Mouse (Mus musculus): ENCODE results near the gene Kdm1b.

Kdm1b gene

DNA sequence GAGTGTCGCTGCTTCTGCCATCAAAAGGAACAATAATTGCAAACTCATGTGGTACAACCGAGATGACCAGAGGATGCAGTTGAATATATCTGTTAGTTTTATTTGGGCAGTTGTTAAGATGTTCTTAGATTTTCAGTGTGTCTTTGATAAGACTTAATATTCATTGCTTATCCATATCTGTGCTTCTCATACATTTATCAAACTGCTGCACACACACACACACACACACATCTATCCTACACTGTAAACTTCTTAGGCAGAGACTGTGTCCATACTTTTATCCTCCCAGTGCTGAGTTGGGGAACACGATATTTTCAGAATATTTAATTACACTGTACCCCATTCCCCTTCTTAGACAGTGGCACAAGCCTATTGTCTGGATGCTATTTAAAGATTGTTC is 67.9 kb downstream of the Kdm1b start:
- no peak for DNase-seq

DNA sequence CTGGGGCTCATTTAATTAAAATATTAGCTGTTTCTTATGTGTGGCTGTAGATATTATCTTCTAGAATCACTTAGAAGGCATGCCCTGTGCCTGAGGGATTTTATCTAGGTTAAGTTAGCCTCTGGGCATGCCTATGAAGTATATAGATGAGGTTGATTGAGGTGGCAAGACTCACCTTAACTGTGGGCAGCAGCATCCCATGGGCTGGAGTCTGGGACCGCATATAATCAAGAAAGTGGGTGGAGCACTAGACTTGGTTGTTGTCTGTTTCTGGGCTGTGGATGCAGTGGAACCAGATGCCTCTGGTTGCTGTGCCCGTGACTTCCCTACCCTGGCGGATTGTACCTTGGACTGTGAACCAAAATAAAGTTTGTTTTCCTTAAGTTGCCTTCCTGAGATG is 68.8 kb downstream of the Kdm1b start:
- DNase-seq, result no peak

DNA sequence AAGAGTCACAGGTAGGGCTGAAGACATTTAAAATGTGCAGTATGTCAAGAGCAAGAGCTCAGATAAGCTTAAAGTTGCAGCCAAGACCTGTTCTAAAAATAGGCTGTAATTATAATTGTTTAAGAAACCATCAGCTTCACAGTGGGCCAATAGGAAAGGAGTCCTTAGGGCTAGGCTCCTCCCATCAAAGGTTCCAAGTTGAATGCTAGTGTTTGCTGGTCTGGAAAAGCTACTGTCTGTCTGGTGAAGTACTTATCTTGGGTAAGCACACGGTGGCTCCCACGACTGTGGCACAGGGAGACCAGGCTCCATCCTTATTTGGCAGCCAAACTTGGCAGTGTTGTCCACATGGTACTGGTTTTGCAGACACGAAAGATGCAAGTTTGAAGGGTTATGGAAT is 69.6 kb downstream of the Kdm1b start:
- DNase-seq, result no peak

DNA sequence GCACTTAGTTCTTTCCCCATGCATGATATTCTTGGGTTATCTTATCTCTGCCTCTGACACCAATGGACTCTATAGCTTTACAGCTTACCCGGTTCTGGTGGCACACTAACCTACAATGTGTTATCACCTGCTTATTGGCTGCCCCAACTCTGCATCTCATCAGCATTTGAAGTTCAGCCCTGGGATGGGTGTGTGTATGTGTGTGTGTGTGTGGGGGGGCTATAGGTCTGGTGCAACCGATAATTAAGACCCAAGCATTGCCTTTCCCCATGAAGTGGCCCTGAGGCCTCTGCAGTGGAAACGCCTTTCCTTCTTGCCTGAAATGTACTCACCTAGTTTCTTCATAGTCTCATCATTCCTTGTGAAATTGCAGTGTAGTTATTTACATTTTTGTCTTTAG is 72.7 kb downstream of the Kdm1b start:
- DNase-seq, result no peak

DNA sequence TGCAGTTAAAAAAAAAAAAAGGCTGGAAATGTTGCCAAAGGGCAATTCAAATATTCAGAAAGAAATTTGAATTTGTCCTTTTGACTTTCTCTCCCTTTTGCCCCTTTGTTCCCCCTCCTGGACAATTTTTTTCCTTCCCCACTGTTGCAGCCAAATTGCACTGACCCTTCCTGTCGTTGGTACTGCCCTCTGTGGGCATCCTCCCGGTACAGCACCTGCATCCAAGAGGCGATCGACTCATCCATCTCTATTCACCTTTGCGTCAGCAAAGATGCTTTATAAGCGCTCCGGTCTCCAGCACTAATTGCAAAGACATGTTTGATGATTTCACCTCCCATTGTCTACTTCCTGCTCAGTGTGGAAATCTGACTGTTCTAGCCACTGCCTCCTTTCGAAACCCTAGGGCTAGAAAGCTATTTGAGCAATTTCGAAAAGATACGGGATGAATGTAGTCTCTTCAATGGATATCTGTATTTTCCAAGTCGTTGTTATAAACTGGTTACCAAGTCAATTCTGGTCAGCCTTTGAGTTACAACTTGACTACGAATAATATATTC is 78.1 kb downstream of the Kdm1b start:
- DNase-seq, result no peak

DNA sequence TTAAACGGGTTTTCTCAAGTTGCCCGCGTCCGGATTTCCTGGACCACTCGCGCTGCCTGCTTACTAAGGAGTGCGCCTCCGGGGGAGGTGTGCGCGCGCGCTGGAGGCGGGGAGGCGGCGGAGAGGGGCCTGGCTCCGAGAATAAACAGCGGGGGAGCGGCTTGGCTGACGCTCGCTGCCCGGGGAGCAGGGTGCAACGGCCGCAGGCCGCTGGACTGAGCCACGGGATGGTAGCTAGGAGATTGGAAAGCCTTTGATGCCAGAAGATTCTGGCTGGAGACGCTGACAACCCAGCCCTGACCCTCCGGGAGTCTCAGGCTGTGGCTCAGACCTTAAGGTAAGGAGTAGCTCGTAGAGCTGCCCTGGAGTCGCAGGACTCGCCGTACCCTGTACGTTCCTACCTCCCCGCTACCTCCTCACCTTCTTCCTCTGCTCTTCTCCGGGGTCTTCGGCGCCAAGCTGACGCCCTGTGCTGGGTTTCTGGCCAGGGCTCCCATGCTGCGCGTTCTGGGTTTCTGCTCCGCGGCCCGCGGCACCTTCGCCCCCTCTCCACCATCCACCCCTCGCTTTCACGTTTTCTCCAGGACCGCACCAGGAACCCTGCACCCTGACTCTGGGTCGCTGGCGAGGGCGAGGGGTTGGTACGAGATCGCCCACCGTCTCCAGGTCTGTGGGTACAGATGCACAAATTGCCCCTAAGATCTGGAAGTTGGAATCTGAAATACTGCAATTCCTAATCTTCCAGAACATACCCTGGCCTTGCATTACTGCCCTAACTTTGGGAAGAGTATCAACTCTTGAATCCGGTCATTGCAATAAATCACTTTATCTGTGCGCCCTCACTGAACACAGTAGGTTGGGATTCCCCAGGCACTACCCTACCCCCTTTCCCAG is 79.5 kb downstream of the Kdm1b start, which contains the start of gene Rnf144b:
Rnf144b (plus strand) TSS at position 120 of the 894 bp plus-strand sequence.
- peak; percentile 23 to 44 for DNase-seq

DNA sequence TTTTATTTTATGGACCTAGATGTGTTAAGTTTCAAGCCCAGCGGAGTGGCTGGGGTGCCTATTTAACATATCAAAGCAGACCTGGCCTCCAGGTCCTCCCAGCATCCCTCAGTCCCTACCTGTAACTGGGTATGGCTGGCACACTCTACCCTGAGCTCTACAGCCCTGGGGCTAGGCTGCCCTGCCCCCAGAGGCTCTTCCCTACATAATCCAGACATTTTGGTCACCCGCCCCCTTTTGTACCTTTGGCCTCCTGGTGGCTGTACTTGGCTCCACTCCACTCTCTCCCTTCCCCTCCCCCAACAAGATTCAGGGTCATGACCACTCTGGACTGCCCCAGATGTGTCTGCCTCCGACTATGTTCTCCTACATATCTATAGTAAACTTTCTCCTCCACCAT is 81.2 kb downstream of the Kdm1b start:
- no peak for DNase-seq

DNA sequence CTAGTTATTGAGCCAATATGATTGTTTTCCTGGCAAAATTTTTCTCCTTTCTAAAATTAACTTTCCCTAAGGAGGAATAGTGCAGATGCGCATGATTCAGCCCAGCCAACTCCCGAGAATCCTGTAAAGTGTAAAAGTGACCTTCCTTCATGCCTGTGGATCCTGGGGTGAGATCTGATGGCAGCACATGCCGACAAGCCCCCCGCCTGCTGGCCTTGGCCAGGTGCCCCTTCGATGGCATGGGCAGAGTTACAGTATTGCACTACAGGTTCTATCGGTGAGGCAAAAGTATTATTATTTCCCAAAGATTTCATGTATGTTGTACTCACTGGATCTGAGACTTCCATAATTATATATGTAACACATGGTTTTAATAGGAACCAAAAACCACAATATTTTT is 81.7 kb downstream of the Kdm1b start:
- no peak for DNase-seq

DNA sequence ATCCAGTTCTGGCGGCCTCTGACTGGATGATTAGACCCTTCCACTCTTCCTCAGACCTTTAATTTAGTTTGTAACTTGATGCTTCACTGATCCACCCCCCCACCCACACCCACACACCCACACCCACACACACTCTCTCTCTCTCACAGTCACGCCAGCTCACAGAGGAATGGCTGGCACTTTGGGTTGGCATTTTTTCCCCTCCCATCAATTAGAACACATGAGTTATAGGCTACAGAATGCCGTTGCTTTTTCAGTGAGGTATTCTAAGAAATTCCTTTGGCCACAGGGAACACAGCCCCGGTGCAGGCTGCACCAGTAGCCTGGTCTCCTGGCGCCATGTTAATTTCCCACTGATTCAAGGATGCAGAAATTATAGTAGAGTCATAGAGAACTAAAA is 82.3 kb downstream of the Kdm1b start:
- DNase-seq, result no peak

DNA sequence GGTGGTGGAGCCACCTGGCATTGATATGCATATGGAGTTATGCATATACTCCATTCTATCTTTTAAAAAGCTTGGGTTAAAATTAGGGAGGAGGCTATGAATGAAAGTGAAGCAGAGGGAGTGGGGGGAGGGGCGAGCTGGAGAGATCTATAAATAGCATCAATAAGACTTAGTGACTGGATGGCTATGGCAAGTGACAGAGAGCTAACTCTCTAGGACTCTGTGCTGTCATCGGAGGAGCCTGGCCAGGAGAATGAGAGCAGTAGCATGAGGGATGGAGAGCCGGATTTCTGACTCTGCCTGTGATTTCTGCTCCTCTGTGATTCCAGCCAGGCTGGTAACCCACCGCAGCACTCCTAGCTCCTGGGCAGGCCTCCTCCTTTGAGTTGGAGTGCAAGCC is 85.8 kb downstream of the Kdm1b start:
- no peak for DNase-seq

DNA sequence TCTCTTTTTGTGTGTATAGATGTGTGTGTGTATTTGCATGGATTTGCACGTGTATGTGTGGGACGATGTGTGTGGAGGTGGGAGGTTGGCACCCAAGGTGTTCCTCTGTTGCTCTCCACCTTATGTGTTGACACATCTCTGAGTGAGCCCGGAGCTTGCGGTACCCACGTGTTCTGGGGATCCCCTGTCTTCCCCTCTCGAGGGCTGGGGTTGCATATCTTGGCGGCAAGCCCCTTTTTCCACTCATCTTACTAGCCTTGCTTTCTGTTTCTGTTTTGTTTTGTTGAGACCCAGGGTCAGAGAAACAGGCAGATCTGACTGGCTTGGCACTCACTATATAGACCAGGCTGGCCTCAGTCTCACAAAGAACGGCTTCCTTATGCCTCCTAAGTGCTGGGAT is 89.8 kb downstream of the Kdm1b start:
- no peak for DNase-seq

DNA sequence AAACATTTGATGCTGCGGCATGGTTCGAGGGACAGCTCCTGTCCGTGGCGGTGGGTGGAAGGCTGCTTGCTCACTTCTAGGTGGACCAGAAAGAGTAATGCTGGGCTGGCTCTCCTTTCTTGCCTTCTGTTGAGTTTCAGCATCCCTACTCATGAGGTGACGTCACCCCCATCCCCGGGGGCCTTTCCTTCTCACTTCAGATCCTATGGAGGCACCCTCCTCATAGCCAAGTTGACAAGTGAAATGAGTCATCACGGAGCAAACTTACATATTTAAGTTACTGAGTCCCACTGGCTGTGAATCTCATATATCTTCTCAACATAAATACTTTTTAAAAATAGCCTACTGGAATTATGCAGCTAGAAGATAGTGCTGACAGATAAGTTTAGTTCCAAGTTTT is 91.5 kb downstream of the Kdm1b start:
- DNase-seq, result no peak

Data from kidney, postnatal 36 days (tissue).